Mouse (Mus musculus) heart, embryonic 16.5 days (tissue): ENCODE data around the gene Cd300ld2. TPM values are rescaled to one million over a fixed set of nuclear protein-coding genes. Genes with fewer than 3 reads are reported as not detected.

Experiments used
- ATAC-seq: fragments of 200-750 bp; cut with Nextera tagmentation; replicated peaks from 2 replicates; pipeline ENCODE4 v1.8.0; 2017; ENCODE audit warnings: moderate number of reproducible peaks; ENCODE audit not compliant: insufficient read depth, low FRiP score; ENCODE audit errors: extremely low read depth
- H3K27ac ChIP-seq: fragments of 300-500 bp; sonication (generic); 2 replicates; pipeline ENCODE4 v1.5.1; 2014; ENCODE audit warnings: mild to moderate bottlenecking, low read length, control low read depth, moderate library complexity
- H3K27me3 ChIP-seq: fragments of 300-500 bp; sonication (generic); 2 replicates; pipeline ENCODE4 v1.6.1; 2014; ENCODE audit warnings: low read length, mixed read lengths; ENCODE audit not compliant: control insufficient read depth, insufficient read depth
- H3K36me3 ChIP-seq: fragments of 300-500 bp; sonication (generic); 2 replicates; pipeline ENCODE4 v1.6.1; 2014; ENCODE audit not compliant: control insufficient read depth, insufficient read depth
- H3K4me1 ChIP-seq: fragments of 300-500 bp; sonication (generic); 2 replicates; pipeline ENCODE4 v1.6.1; 2014; ENCODE audit warnings: low read length, mixed read lengths; ENCODE audit not compliant: control insufficient read depth, insufficient read depth
- H3K4me2 ChIP-seq: fragments of 300-500 bp; sonication (generic); 2 replicates; pipeline ENCODE4 v1.6.1; 2014; ENCODE audit warnings: low read depth, mild to moderate bottlenecking, control low read depth, low read length
- H3K4me3 ChIP-seq: fragments of 300-500 bp; sonication (generic); 2 replicates; pipeline ENCODE4 v1.5.1; 2014; ENCODE audit warnings: mild to moderate bottlenecking, control low read depth, low read length
- H3K9ac ChIP-seq: fragments of 300-500 bp; sonication (generic); 2 replicates; pipeline ENCODE4 v1.6.1; 2014; ENCODE audit warnings: low read length, control low read depth
- H3K9me3 ChIP-seq: fragments of 300-500 bp; sonication (generic); replicated peaks from 2 replicates; pipeline ENCODE4 v1.6.1; 2016; ENCODE audit warnings: low read length; ENCODE audit not compliant: control insufficient read depth
- WGBS: fragments of 180-500 bp; shearing (Covaris S2); extraction: QIAGEN DNeasy Blood & Tissue Kit; methylation state at CpG from one replicate; pipeline ENCODE4 v1.1.7; 2014; 5-methylcytosine and 5-hydroxymethylcytosine counted together
- polyA plus RNA-seq: library from polyadenylated mRNA; unstranded; fragments of >200 nt; fragmentation: Nextera tagmentation; extraction: Ambion mirVana; gene quantifications from 2 replicates; pipeline ENCODE4 v1.2.1, GENCODE M21; 2015

The Cd300ld2 gene
- polyA plus RNA-seq, 1 experiment from 2014 or later, result not detected

DNA sequence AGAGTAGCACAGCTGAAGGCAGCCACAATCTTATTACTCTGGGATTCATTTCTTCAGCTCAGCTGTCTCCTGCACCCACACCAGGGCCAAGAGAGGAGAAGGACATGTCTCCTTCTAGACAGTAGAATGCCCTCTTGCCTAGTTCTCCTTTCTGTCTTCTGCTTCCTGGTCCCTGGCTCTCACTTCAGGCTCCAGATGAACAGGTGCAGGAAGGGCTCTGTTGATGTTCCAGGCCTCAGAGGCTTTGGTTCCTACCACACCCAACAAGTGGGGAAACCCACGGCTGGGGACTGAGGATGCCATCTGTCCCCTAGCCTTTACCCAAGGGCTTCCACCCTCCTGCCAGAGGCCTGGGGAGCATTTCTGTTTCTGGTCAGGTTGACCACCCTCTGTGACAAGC lies 55.6 kb downstream of the Cd300ld2 start:
- Histone ChIP-seq H3K4me3 (no peak overlapping the region), H3K4me1 (peaks cover under 1% of the 10 kb centered on the region; the same call in 1 of the 2 replicates), H3K36me3 (no peaks in the 10 kb centered on the region), H3K4me2 (no peak overlapping the region), H3K9ac (no peak overlapping the region), H3K9me3 (no peaks in the 10 kb centered on the region), H3K27ac (no peak overlapping the region), H3K27me3 (no peaks in the 10 kb centered on the region)
- WGBS, result 43% methylated on average over 1 of the region's 1 CpGs
- ATAC-seq, result no peak

Other genes starting within 250 kb of the Cd300ld2 start
- not detected in 2 replicates for gene Btbd17, start 220.2 kb downstream of the Cd300ld2 start, polyA plus RNA-seq
- not detected in 2 replicates for gene Gpr142, start 217.3 kb downstream of the Cd300ld2 start, polyA plus RNA-seq
- 14.5 and 15.4 TPM in 2 replicates for gene Gprc5c, start 165.0 kb downstream of the Cd300ld2 start, polyA plus RNA-seq
- gene Cd300a, start 126.2 kb downstream of the Cd300ld2 start, polyA plus RNA-seq, result 1.2 and 1.4 TPM in 2 replicates
- gene Cd300lb, start 81.8 kb downstream of the Cd300ld2 start, polyA plus RNA-seq, result 0.59 and 0.70 TPM in 2 replicates
- gene Cd300c, start 47.0 kb downstream of the Cd300ld2 start, polyA plus RNA-seq, result not detected in 2 replicates
- 0.26 and 0.37 TPM in 2 replicates for gene Cd300ld, start 26.3 kb downstream of the Cd300ld2 start, polyA plus RNA-seq
- 1.5 and 2.3 TPM in 2 replicates for gene Cd300c2, start 14.3 kb downstream of the Cd300ld2 start, polyA plus RNA-seq
- not detected in 2 replicates for gene Cd300ld4, start 10.8 kb upstream of the Cd300ld2 start, polyA plus RNA-seq
- gene Cd300ld5, start 21.6 kb upstream of the Cd300ld2 start, polyA plus RNA-seq, result not detected in 2 replicates
- gene Cd300ld3, start 32.2 kb upstream of the Cd300ld2 start, polyA plus RNA-seq, result not detected in 2 replicates
- gene Cd300e, start 46.0 kb upstream of the Cd300ld2 start, polyA plus RNA-seq, result not detected in 2 replicates
- gene Rab37, start 75.2 kb upstream of the Cd300ld2 start, polyA plus RNA-seq, result 1.8 and 3.7 TPM in 2 replicates
- gene Cd300lf, start 117.8 kb upstream of the Cd300ld2 start, polyA plus RNA-seq, result 0.72 and 0.87 TPM in 2 replicates
- gene Slc9a3r1, start 147.1 kb upstream of the Cd300ld2 start, polyA plus RNA-seq, result 34.2 and 51.7 TPM in 2 replicates
- 6.6 and 7.1 TPM in 2 replicates for gene Tmem104, start 171.3 kb upstream of the Cd300ld2 start, polyA plus RNA-seq
- 18.6 and 20.8 TPM in 2 replicates for gene Nat9, start 171.7 kb upstream of the Cd300ld2 start, polyA plus RNA-seq